Mouse (Mus musculus): ENCODE data around the gene Rac1. TPM values are rescaled to one million over a fixed set of nuclear protein-coding genes. Genes with fewer than 3 reads are reported as not detected.
"Not testable (repeated sequence)": the region's sequence is repeated elsewhere in the genome, so short reads cannot be mapped to it uniquely, and the experiment has no call there.

Rac1 gene
- 100 to 1,000 TPM; 211 to 247 (median 228) TPM for total RNA-seq (2022)

GRCm38 (mm10) chr5:143527486-143528307 is at the start of gene Rac1:
Rac1 (minus strand) TSS chr5:143528036.
- peak; percentile 94 to 95 for DNase-seq (ENCODE audit: low spot score in 2 of 2)

- DNase-seq (ENCODE audit: low spot score in 2 of 2) = no peak
Observed at GRCm38 (mm10) chr5:143574261-143575178, 46.7 kb upstream of the Rac1 start.

GRCm38 (mm10) chr5:143573067-143573466 is 45.2 kb upstream of the Rac1 start:
- DNase-seq (ENCODE audit: low spot score in 2 of 2) = no peak

GRCm38 (mm10) chr5:143572195-143572594 is 44.4 kb upstream of the Rac1 start:
- peak; percentile 73 to 77 for DNase-seq (ENCODE audit: low spot score in 2 of 2)

- peak; percentile 69 to 71 for DNase-seq (ENCODE audit: low spot score in 2 of 2)
Observed at GRCm38 (mm10) chr5:143567860-143568259, 40.0 kb upstream of the Rac1 start.

GRCm38 (mm10) chr5:143567258-143567670 is 39.4 kb upstream of the Rac1 start:
- DNase-seq (ENCODE audit: low spot score in 2 of 2) = no peak

- not testable (repeated sequence) for DNase-seq (ENCODE audit: low spot score in 2 of 2)
Observed at GRCm38 (mm10) chr5:143566804-143567203, 39.0 kb upstream of the Rac1 start.

- no peak for DNase-seq (ENCODE audit: low spot score in 2 of 2)
Observed at GRCm38 (mm10) chr5:143561544-143562185, 33.8 kb upstream of the Rac1 start.

GRCm38 (mm10) chr5:143561009-143561408 is 33.2 kb upstream of the Rac1 start:
- no peak for DNase-seq (ENCODE audit: low spot score in 2 of 2)

GRCm38 (mm10) chr5:143558731-143559130 is 30.9 kb upstream of the Rac1 start:
- DNase-seq (ENCODE audit: low spot score in 2 of 2) = peak in 1 of 2 experiments; percentile 43

GRCm38 (mm10) chr5:143555233-143555632 is 27.4 kb upstream of the Rac1 start:
- no peak for DNase-seq (ENCODE audit: low spot score in 2 of 2)

- DNase-seq (ENCODE audit: low spot score in 2 of 2) = peak; percentile 42 to 58
Observed at GRCm38 (mm10) chr5:143552911-143553310, 25.1 kb upstream of the Rac1 start.

GRCm38 (mm10) chr5:143548922-143549321 is 21.1 kb upstream of the Rac1 start:
- DNase-seq (ENCODE audit: low spot score in 2 of 2) = not testable (repeated sequence)

- DNase-seq (ENCODE audit: low spot score in 2 of 2) = peak; percentile 92
Observed at GRCm38 (mm10) chr5:143548401-143548846, 20.6 kb upstream of the Rac1 start.

GRCm38 (mm10) chr5:143547866-143548265 is 20.0 kb upstream of the Rac1 start:
- no peak for DNase-seq (ENCODE audit: low spot score in 2 of 2)

- DNase-seq (ENCODE audit: low spot score in 2 of 2) = peak; percentile 72
Observed at GRCm38 (mm10) chr5:143547384-143547783, 19.5 kb upstream of the Rac1 start.

- DNase-seq (ENCODE audit: low spot score in 2 of 2) = no peak
Observed at GRCm38 (mm10) chr5:143539111-143539510, 11.3 kb upstream of the Rac1 start.

- no peak for DNase-seq (ENCODE audit: low spot score in 2 of 2)
Observed at GRCm38 (mm10) chr5:143537022-143537421, 9.2 kb upstream of the Rac1 start.

GRCm38 (mm10) chr5:143534922-143535321 is 7.1 kb upstream of the Rac1 start:
- DNase-seq (ENCODE audit: low spot score in 2 of 2) = no peak

- no peak for DNase-seq (ENCODE audit: low spot score in 2 of 2)
Observed at GRCm38 (mm10) chr5:143530715-143531114, 2.9 kb upstream of the Rac1 start.

GRCm38 (mm10) chr5:143528308-143528683 is 460 bp upstream of the Rac1 start:
- DNase-seq (ENCODE audit: low spot score in 2 of 2) = no peak
